Mouse (Mus musculus): ENCODE data around the gene H2-Eb1. TPM values are rescaled to one million over a fixed set of nuclear protein-coding genes. Genes with fewer than 3 reads are reported as not detected.

The H2-Eb1 gene
- total and polyA plus RNA-seq, 2 experiments from 2014 or later, result 0.88 to 5.2 TPM

DNA sequence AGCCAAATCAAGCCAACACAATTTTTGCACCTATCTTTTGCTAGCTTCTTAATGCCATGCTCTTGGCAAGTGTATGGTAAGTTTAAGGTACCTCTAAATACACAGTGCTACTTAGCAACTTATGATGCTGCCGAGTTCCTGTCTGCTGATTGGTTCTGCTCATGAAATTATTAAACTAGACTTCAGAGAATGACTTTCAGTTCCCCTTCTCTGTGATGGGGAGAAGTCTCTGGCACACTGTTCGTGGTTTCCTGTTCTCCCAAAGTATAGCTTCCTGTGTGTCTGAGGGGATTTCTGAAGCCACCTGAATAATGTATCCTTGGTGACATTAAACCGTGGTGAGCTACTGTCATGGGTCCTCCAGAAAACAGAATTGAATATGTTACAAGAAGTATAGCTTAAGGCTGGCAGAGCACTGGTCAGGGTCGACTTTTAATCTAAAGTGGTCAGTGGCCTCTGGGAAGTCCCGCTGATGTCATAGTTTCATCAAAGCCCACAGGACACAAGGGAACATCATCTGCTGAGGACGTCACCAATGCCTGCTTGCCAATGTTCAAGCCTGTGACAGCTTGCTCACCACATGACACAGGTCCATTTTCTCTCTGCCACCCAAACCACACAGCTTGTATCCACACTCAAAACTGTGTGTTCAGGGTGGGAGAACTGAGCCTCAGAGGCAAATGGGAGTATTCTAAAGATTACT, 42.1 kb downstream of the H2-Eb1 start:
- Histone ChIP-seq H3K9ac (replicated peaks; ENCODE audit: low read length, poor library complexity, severe bottlenecking) (no peak overlapping the region), H3K27me3 (ENCODE audit: insufficient read depth, low read length) (no peaks in the 10 kb centered on the region), H3K4me3 (ENCODE audit: low read depth, low read length) (no peak overlapping the region), H3K36me3 (ENCODE audit: insufficient read depth, low read length) (no peaks in the 10 kb centered on the region), H3K9me3 (ENCODE audit: low read length) (no peaks in the 10 kb centered on the region), H3K4me2 (ENCODE audit: low read depth, low read length, poor library complexity, severe bottlenecking) (no peak overlapping the region), H3K27ac (ENCODE audit: low read depth, low read length) (no peak overlapping the region), H3K4me1 (ENCODE audit: insufficient read depth, low read length) (no peaks in the 10 kb centered on the region)
- ATAC-seq (ENCODE audit: low FRiP score), result no peak
- DNase-seq (ENCODE audit: low spot score), result peak; percentile 66
- 71% methylated on average over 6 of the region's 6 CpGs for WGBS
- no peak for TF ChIP-seq CTCF (IDR thresholded peaks at IDR 0.05)

DNA sequence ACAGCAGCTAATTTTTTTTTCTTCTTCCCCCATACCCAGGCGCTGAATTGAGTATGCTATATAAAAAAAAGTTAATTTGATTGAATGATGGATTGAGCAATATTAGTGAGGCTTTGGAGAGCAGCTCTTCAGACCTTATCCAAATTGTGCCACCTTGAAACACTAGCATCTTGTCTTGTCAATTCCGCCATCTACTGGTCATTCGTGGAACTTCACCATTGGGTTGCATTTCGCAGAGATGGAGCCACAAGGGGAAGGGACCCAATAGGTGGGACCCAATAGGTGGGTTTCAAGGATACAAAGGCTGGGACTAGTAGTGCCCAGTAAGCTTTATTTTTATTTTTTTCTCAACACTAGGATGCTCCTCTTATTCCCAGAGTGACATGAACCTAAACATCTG, 43.8 kb downstream of the H2-Eb1 start:
- H3K4me1 ChIP-seq (ENCODE audit: insufficient read depth, low read length), result no peaks in the 10 kb centered on the region
- no peak overlapping the region for H3K4me3 ChIP-seq (ENCODE audit: low read depth, low read length)
- no peak overlapping the region for H3K4me2 ChIP-seq (ENCODE audit: low read depth, low read length, poor library complexity, severe bottlenecking)
- H3K27ac ChIP-seq (ENCODE audit: low read depth, low read length), result no peak overlapping the region
- no peaks in the 10 kb centered on the region for H3K9me3 ChIP-seq (ENCODE audit: low read length)
- no peak overlapping the region for H3K9ac ChIP-seq (replicated peaks; ENCODE audit: low read length, poor library complexity, severe bottlenecking)
- DNase-seq (ENCODE audit: low spot score) (peak; percentile 81), ATAC-seq (ENCODE audit: low FRiP score) (no peak)
- TF ChIP-seq CTCF (IDR thresholded peaks at IDR 0.05), result peak; percentile 94
- 3% methylated on average over 4 of the region's 4 CpGs for WGBS
- H3K27me3 ChIP-seq (ENCODE audit: insufficient read depth, low read length), result no peaks in the 10 kb centered on the region
- no peaks in the 10 kb centered on the region for H3K36me3 ChIP-seq (ENCODE audit: insufficient read depth, low read length)

DNA sequence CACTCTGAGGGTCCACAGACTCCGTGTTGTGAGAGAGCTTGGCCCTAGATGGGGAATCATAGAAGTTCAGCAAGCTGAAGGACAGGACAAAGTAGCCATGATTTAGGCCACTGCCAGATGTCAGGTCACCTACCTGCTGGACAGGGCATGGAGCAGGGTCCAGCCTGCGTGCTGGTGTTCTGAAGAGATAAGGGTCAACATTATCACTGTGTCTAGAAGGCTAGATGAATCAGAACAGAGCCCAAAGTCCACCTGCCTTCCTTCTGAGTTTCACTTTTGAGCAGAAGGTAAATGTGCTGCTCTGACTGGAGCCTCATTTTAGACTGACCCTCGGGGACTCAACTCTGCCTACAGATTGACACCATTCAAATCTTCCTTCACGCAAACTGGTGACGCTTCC, 48.9 kb downstream of the H2-Eb1 start, which contains the start of gene Btnl2:
Btnl2 (plus strand) TSS at position 284 of the 400 bp plus-strand sequence.
- H3K9me3 ChIP-seq (ENCODE audit: low read length), result no peaks in the 10 kb centered on the region
- no peaks in the 10 kb centered on the region for H3K4me1 ChIP-seq (ENCODE audit: insufficient read depth, low read length)
- 85% methylated on average over 5 of the region's 5 CpGs for WGBS
- no peaks in the 10 kb centered on the region for H3K36me3 ChIP-seq (ENCODE audit: insufficient read depth, low read length)
- H3K4me2 ChIP-seq (ENCODE audit: low read depth, low read length, poor library complexity, severe bottlenecking), result no peak within 1 kb of the TSS
- H3K9ac ChIP-seq (replicated peaks; ENCODE audit: low read length, poor library complexity, severe bottlenecking), result no peak within 1 kb of the TSS
- no peak for TF ChIP-seq CTCF (IDR thresholded peaks at IDR 0.05)
- DNase-seq (ENCODE audit: low spot score) (no peak), ATAC-seq (ENCODE audit: low FRiP score) (no peak)
- no peaks in the 10 kb centered on the region for H3K27me3 ChIP-seq (ENCODE audit: insufficient read depth, low read length)
- H3K27ac ChIP-seq (ENCODE audit: low read depth, low read length), result no peak within 1 kb of the TSS
- H3K4me3 ChIP-seq (ENCODE audit: low read depth, low read length), result no peak within 1 kb of the TSS

DNA sequence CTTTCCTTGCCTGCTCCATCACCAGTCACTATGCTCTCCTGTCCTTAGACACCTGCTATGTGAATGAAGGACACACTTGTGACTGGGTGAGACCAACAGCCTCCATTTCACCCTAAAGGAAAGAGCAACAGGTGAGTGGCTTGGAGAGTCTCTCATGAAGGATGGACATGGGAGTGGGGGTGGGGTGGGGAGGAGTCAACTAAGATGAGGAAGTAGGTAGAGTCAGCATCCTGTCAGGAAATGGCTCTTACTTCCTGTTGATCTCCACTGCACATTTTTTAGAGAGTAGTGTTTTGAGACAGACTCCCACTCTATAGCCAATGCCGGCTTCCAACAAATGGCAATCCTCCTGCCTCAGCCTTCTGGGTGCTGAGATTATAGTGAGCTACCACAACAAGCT, 49.3 kb downstream of the H2-Eb1 start:
- H3K9ac ChIP-seq (replicated peaks; ENCODE audit: low read length, poor library complexity, severe bottlenecking), result no peak overlapping the region
- no peaks in the 10 kb centered on the region for H3K27me3 ChIP-seq (ENCODE audit: insufficient read depth, low read length)
- WGBS, result 86% methylated on average over 1 of the region's 1 CpGs
- H3K4me3 ChIP-seq (ENCODE audit: low read depth, low read length), result no peak overlapping the region
- no peak overlapping the region for H3K27ac ChIP-seq (ENCODE audit: low read depth, low read length)
- no peaks in the 10 kb centered on the region for H3K36me3 ChIP-seq (ENCODE audit: insufficient read depth, low read length)
- no peak for DNase-seq (ENCODE audit: low spot score)
- no peak overlapping the region for H3K4me2 ChIP-seq (ENCODE audit: low read depth, low read length, poor library complexity, severe bottlenecking)
- no peaks in the 10 kb centered on the region for H3K4me1 ChIP-seq (ENCODE audit: insufficient read depth, low read length)
- TF ChIP-seq CTCF (IDR thresholded peaks at IDR 0.05), result no peak
- no peaks in the 10 kb centered on the region for H3K9me3 ChIP-seq (ENCODE audit: low read length)
- ATAC-seq (ENCODE audit: low FRiP score), result no peak

DNA sequence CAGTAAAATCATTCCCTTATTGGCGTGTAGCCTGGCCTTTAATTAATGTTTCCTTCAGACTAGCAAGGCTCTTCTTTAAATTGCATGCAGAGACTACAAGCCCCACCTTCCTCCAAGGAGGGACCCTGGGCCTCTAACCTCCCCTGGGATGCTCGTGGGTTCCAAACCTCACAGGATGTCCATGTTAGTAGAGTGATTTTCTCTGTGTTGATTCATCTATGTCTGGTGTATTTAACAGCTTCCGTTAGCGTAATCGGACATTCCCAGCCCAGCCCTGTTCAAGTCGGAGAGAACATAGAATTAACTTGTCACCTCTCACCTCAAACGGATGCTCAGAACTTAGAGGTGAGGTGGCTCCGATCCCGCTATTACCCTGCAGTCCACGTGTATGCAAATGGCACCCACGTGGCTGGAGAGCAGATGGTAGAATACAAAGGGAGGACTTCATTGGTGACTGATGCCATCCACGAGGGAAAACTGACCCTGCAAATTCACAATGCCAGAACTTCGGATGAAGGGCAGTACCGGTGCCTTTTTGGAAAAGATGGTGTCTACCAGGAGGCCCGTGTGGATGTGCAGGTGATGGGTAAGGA, 57.4 kb downstream of the H2-Eb1 start:
- TF ChIP-seq CTCF (IDR thresholded peaks at IDR 0.05), result no peak
- DNase-seq (ENCODE audit: low spot score) (no peak), ATAC-seq (ENCODE audit: low FRiP score) (no peak)
- Histone ChIP-seq H3K36me3 (ENCODE audit: insufficient read depth, low read length) (no peaks in the 10 kb centered on the region), H3K9me3 (ENCODE audit: low read length) (no peaks in the 10 kb centered on the region), H3K4me1 (ENCODE audit: insufficient read depth, low read length) (no peaks in the 10 kb centered on the region), H3K4me2 (ENCODE audit: low read depth, low read length, poor library complexity, severe bottlenecking) (no peak overlapping the region), H3K4me3 (ENCODE audit: low read depth, low read length) (no peak overlapping the region), H3K27me3 (ENCODE audit: insufficient read depth, low read length) (no peaks in the 10 kb centered on the region), H3K9ac (replicated peaks; ENCODE audit: low read length, poor library complexity, severe bottlenecking) (no peak overlapping the region), H3K27ac (ENCODE audit: low read depth, low read length) (no peak overlapping the region)
- 85% methylated on average over 15 of the region's 15 CpGs for WGBS

DNA sequence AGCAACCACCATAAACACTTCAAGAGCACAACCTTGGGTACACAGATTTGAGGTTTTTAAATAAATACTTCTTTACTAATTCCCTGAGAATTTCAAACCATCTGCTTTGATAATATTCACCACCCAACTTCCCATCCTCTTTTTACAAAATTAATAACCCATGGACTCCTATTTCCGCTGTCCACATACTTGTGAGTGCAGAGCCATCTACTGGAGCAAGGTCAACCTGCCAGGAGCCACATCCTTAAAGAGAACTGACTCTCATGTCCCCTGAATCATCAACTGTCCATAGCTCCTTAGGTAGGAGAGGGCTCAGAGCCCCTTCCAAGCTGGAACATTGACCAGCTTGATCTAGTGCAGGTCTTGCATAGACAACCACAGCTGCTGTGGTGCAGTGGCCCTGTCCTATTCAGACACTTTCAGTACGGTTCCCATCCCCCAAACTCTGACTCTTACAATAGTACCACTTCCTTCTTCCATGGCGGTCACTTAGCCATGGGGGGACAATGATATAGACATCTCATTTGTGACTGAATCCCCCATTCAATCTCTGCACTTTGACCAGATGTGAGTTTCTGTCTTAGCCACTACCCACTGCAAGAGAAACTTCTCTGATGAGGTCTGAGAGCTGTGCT, 58.1 kb downstream of the H2-Eb1 start:
- H3K4me2 ChIP-seq (ENCODE audit: low read depth, low read length, poor library complexity, severe bottlenecking), result no peak overlapping the region
- ATAC-seq (ENCODE audit: low FRiP score), result no peak
- no peak overlapping the region for H3K27ac ChIP-seq (ENCODE audit: low read depth, low read length)
- no peaks in the 10 kb centered on the region for H3K4me1 ChIP-seq (ENCODE audit: insufficient read depth, low read length)
- H3K4me3 ChIP-seq (ENCODE audit: low read depth, low read length), result no peak overlapping the region
- H3K9me3 ChIP-seq (ENCODE audit: low read length), result no peaks in the 10 kb centered on the region
- no peaks in the 10 kb centered on the region for H3K36me3 ChIP-seq (ENCODE audit: insufficient read depth, low read length)
- no peaks in the 10 kb centered on the region for H3K27me3 ChIP-seq (ENCODE audit: insufficient read depth, low read length)
- DNase-seq (ENCODE audit: low spot score), result no peak
- 74% methylated on average over 3 of the region's 3 CpGs for WGBS
- no peak for TF ChIP-seq CTCF (IDR thresholded peaks at IDR 0.05)
- no peak overlapping the region for H3K9ac ChIP-seq (replicated peaks; ENCODE audit: low read length, poor library complexity, severe bottlenecking)
